Mouse (Mus musculus) hindbrain, postnatal 0 days (tissue): ENCODE measurements around the gene Myh7. TPM values are rescaled to one million over a fixed set of nuclear protein-coding genes. Genes with fewer than 3 reads are reported as not detected.
"Not testable (repeated sequence)": the region's sequence is repeated elsewhere in the genome, so short reads cannot be mapped to it uniquely, and the experiment has no call there.

Experiments
- ATAC-seq: fragments of 200-750 bp; cut with Nextera tagmentation; 2 replicates; pipeline ENCODE4 v1.8.0; 2017; ENCODE audit warnings: mild to moderate bottlenecking, moderate TSS enrichment, moderate library complexity
- DNase-seq: peaks from one replicate; pipeline ENCODE4 v3.0.0-alpha.2; 2015; ENCODE audit warnings: low spot score
- H3K27ac ChIP-seq: fragments of 300-500 bp; sonication (generic); 2 replicates; pipeline ENCODE4 v1.5.1; 2014; ENCODE audit warnings: mild to moderate bottlenecking
- H3K27me3 ChIP-seq: fragments of 300-500 bp; sonication (generic); 2 replicates; pipeline ENCODE4 v1.6.1; 2014; ENCODE audit warnings: low read length, mixed read lengths; ENCODE audit not compliant: insufficient read depth
- H3K36me3 ChIP-seq: fragments of 300-500 bp; sonication (generic); 2 replicates; pipeline ENCODE4 v1.6.1; 2014; ENCODE audit warnings: low read length, mixed read lengths; ENCODE audit not compliant: insufficient read depth
- H3K4me1 ChIP-seq: fragments of 300-500 bp; sonication (generic); 2 replicates; pipeline ENCODE4 v1.6.1; 2014; ENCODE audit warnings: antibody characterized with exemption, low read length, mixed read lengths; ENCODE audit not compliant: insufficient read depth
- H3K4me2 ChIP-seq: fragments of 300-500 bp; sonication (generic); 2 replicates; pipeline ENCODE4 v1.6.1; 2014; ENCODE audit warnings: low read depth, mild to moderate bottlenecking, low read length, moderate library complexity, mixed read lengths
- H3K4me3 ChIP-seq: fragments of 300-500 bp; sonication (generic); 2 replicates; pipeline ENCODE4 v1.5.1; 2014; ENCODE audit warnings: low read length
- H3K9ac ChIP-seq: fragments of 300-500 bp; sonication (generic); replicated peaks from 2 replicates; pipeline ENCODE4 v1.6.1; 2014; ENCODE audit warnings: mild to moderate bottlenecking, low read length, moderate library complexity, mixed read lengths
- H3K9me3 ChIP-seq: fragments of 300-500 bp; sonication (generic); 2 replicates; pipeline ENCODE4 v1.6.1; 2016; ENCODE audit warnings: low read length, mixed read lengths
- CTCF ChIP-seq: IDR thresholded peaks from 2 replicates; pipeline ENCODE4 v1.5.1; 2016; ENCODE audit warnings: antibody characterized with exemption, control low read depth, low read depth
- WGBS: fragments of 180-500 bp; shearing (Covaris S2); extraction: QIAGEN DNeasy Blood & Tissue Kit; methylation state at CpG from one replicate; pipeline ENCODE4 v1.1.7; 2014; 5-methylcytosine and 5-hydroxymethylcytosine counted together
- polyA plus RNA-seq: library from polyadenylated mRNA; unstranded; fragments of >200 nt; fragmentation: Nextera tagmentation; extraction: Ambion mirVana; gene quantifications from 2 replicates; pipeline ENCODE4 v1.2.1, GENCODE M21; 2015
- total RNA-seq: library from RNA; depleted of rRNA; stranded (reverse); fragments of >200 nt; gene quantifications from 2 replicates; pipeline ENCODE4 v1.2.3, GENCODE M21; 2014

Gene Myh7
- total and polyA plus RNA-seq, 2 experiments from 2014 or later: 2.0 to 8.6 TPM

GRCm38 (mm10) chr14:55000814-55001213 lies 6.4 kb upstream of the Myh7 start:
- H3K9me3 ChIP-seq: no peaks in the 10 kb centered on the region
- DNase-seq (no peak), ATAC-seq (no peak)
- TF ChIP-seq CTCF: no peak
- peaks cover 2% of the 10 kb centered on the region; the same call in 1 of the 2 replicates for H3K4me1 ChIP-seq
- 85% methylated on average over 6 of the region's 6 CpGs for whole genome bisulfite sequencing
- no peak overlapping the region for H3K4me3 ChIP-seq
- no peaks in the 10 kb centered on the region for H3K27me3 ChIP-seq
- H3K4me2 ChIP-seq: no peak overlapping the region
- H3K9ac ChIP-seq: no peak overlapping the region
- H3K36me3 ChIP-seq: no peaks in the 10 kb centered on the region
- H3K27ac ChIP-seq: no peak overlapping the region

GRCm38 (mm10) chr14:54999868-55000267 lies 5.4 kb upstream of the Myh7 start:
- peaks cover 12% of the 10 kb centered on the region for H3K4me1 ChIP-seq
- H3K36me3 ChIP-seq, H3K4me3 ChIP-seq, H3K27me3 ChIP-seq, H3K9me3 ChIP-seq, H3K9ac ChIP-seq, H3K4me2 ChIP-seq, ATAC-seq, H3K27ac ChIP-seq: not testable (repeated sequence)
- TF ChIP-seq CTCF: peak; percentile 47; the same call in 1 of the 2 replicates
- 80% methylated on average over 5 of the region's 5 CpGs for WGBS
- peak; percentile 48 for DNase-seq

- Histone ChIP-seq H3K4me1 (peaks cover 18% of the 10 kb centered on the region), H3K9ac (no peak overlapping the region), H3K4me2 (no peak overlapping the region), H3K27me3 (no peaks in the 10 kb centered on the region), H3K36me3 (no peaks in the 10 kb centered on the region), H3K9me3 (no peaks in the 10 kb centered on the region), H3K4me3 (no peak overlapping the region), H3K27ac (no peak overlapping the region)
- ATAC-seq (no peak), DNase-seq (no peak)
- no peak for TF ChIP-seq CTCF
These were observed 4.3 kb upstream of the Myh7 start for GRCm38 (mm10) chr14:54998680-54999079.

- Histone ChIP-seq H3K4me3 (no peak overlapping the region), H3K27ac (0 out of 2 replicates have a peak overlapping the region, but pooled peaks have one; percentile 15), H3K4me2 (no peak overlapping the region), H3K36me3 (no peaks in the 10 kb centered on the region), H3K4me1 (peaks cover 18% of the 10 kb centered on the region), H3K9ac (no peak overlapping the region), H3K27me3 (no peaks in the 10 kb centered on the region), H3K9me3 (no peaks in the 10 kb centered on the region)
- no peak for ATAC-seq
- no peak for TF ChIP-seq CTCF
- WGBS: 43% methylated on average over 4 of the region's 4 CpGs
- no peak for DNase-seq
These were observed 2.9 kb upstream of the Myh7 start for GRCm38 (mm10) chr14:54997297-54997696.

GRCm38 (mm10) chr14:54996793-54997192 lies 2.4 kb upstream of the Myh7 start:
- H3K9ac ChIP-seq: no peak overlapping the region
- 0 out of 2 replicates have a peak overlapping the region, but pooled peaks have one; percentile 15 for H3K27ac ChIP-seq
- no peak overlapping the region for H3K4me3 ChIP-seq
- ATAC-seq (no peak), DNase-seq (no peak)
- H3K4me2 ChIP-seq: no peak overlapping the region
- peaks cover 18% of the 10 kb centered on the region for H3K4me1 ChIP-seq
- H3K36me3 ChIP-seq: no peaks in the 10 kb centered on the region
- 47% methylated on average over 9 of the region's 9 CpGs for WGBS
- no peaks in the 10 kb centered on the region for H3K27me3 ChIP-seq
- H3K9me3 ChIP-seq: no peaks in the 10 kb centered on the region
- no peak for TF ChIP-seq CTCF

- TF ChIP-seq CTCF: no peak
- H3K27ac ChIP-seq: peak overlapping the region; percentile 87
- H3K36me3 ChIP-seq: no peaks in the 10 kb centered on the region
- no peak overlapping the region for H3K4me3 ChIP-seq
- H3K4me1 ChIP-seq: peaks cover 18% of the 10 kb centered on the region
- no peak overlapping the region for H3K4me2 ChIP-seq
- H3K9me3 ChIP-seq: no peaks in the 10 kb centered on the region
- no peaks in the 10 kb centered on the region for H3K27me3 ChIP-seq
- 24% methylated on average over 14 of the region's 14 CpGs for WGBS
- peak; percentile 85 for ATAC-seq
- DNase-seq: peak; percentile 84
- peak overlapping the region; percentile 25; the same call in 1 of the 2 replicates for H3K9ac ChIP-seq
These were observed 1.2 kb upstream of the Myh7 start for GRCm38 (mm10) chr14:54995457-54996138.

GRCm38 (mm10) chr14:54994869-54995186 lies 402 bp upstream of the Myh7 start:
- H3K9ac ChIP-seq: 0 out of 2 replicates have a peak overlapping the region, but pooled peaks have one; percentile 6
- H3K27ac ChIP-seq: peak overlapping the region; percentile 87
- no peak overlapping the region for H3K4me2 ChIP-seq
- no peaks in the 10 kb centered on the region for H3K27me3 ChIP-seq
- no peaks in the 10 kb centered on the region for H3K9me3 ChIP-seq
- DNase-seq (no peak), ATAC-seq (no peak)
- no peak for TF ChIP-seq CTCF
- H3K4me3 ChIP-seq: no peak overlapping the region
- H3K4me1 ChIP-seq: peaks cover 18% of the 10 kb centered on the region
- no peaks in the 10 kb centered on the region for H3K36me3 ChIP-seq
